Mouse (Mus musculus) cerebellum, postnatal 14 days (tissue): ENCODE measurements around the gene Nr1d2.
A peak's percentile ranks its signal among the peaks of the same experiment; 100 is the strongest.
"Not testable (repeated sequence)": the region's sequence is repeated elsewhere in the genome, so short reads cannot be mapped to it uniquely, and the experiment has no call there.

Source experiments
- DNase-seq, 2 experiments: peaks; one replicate each; pipeline ENCODE4 v3.0.0; 2021; ENCODE audit warnings: mixed read lengths in 2 of 2

Gene Nr1d2

DNA sequence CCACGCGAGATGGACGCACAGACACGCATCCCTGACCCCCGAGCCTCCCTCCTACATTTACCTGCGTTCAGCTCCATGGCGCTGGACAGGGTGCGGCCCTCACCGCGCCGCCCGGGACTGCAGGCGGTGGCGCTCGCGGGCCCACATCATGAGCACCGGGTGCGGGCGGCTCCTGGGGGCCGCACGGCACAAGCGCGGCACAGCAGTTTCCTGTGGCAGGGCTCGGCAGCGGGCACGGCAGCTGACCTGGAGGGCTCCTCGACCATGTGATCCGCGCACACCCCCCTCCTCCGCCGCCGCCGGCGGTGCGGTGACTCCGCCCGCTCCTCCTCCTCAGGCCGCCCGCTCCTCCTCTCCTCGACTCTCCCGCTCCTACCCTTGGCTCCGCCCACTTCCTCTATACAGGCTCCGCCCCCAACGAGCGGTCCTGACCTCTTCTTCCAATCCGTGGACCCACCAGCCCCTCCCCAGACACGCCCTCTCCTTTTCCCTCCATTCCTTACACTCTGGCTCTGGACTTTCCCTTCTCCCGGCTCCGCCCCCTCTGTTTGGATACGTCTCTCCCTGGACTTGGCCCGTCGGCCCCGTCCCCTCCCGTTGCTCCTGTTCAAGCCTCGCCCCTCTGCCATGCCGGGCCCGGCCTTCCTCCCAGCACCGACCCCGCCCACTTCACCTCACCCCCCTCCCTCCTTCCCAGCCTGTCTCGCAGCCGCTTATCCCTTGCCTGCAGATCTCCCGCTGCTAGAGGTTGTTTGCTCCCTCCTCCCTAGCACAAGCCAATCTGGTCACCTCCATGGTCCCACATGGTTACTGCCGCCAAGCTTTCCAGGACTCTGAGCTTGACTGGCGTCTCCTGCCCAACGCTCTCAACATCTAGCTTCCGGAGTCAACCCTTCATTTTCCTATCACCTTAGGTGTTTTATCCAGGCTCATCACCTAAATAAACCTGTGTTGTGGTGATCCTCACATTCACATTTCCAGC, at the start of gene Nr1d2:
Nr1d2 (minus strand) TSS at position 378 of the 982 bp plus-strand sequence.
- peak; percentile 99 for DNase-seq

DNA sequence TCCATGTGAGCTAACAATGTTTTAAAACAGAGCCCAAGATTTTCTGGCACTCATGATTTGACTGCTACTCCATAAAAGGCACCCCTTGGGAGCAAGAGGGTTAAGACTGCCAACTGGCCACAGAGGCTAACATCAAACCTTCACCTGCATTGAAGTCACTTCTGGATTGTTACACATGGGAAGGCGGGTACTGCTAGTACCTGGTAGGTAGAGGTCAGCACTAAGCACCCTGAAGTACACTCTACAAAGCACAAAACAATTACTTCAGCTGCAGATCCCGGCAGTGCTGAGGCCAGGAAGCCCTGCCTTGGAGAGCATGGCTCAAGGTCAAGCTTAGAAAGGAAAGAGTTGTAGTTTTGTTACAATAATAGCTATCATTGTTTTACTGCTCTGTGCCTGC, 48.5 kb upstream of the Nr1d2 start:
- DNase-seq = no peak

DNA sequence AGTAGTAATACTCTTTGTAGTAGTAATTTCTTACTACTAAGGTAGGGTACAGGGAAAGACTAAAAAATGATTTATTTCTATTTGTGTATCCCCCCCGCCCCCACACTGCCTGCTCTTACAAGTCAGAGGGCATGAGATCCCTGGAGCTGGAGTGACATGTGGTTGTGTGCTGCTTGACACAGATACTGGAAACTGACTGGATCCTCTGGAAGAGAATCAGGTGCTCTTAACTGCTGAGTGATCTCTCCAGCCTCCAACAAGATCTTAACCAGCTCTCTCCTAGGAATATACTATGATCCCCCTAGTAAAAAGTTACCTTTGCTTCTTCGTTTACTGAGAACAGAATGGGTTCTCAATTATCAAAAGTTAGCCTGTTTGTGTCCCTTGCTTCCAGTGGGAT, 47.5 kb upstream of the Nr1d2 start:
- no peak for DNase-seq

DNA sequence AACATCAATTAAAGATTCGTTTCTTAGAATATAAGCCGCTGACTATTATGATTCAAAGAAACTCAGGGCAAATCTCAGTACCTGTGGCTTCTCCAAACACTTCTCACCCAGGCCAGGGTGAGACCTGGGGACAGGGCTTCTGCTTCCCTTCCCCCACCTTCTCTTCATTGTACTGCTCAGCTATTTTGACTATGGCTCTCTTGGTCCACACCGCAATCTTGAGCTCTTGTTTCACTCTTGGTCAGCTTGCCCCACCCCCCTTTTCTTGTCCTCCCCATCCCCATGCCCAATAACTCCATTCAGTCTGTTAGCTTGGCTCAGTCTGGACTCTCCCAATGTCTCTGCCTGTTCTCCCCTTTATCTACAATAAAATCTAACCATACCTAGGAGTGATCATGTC, 46.5 kb upstream of the Nr1d2 start:
- DNase-seq = no peak

DNA sequence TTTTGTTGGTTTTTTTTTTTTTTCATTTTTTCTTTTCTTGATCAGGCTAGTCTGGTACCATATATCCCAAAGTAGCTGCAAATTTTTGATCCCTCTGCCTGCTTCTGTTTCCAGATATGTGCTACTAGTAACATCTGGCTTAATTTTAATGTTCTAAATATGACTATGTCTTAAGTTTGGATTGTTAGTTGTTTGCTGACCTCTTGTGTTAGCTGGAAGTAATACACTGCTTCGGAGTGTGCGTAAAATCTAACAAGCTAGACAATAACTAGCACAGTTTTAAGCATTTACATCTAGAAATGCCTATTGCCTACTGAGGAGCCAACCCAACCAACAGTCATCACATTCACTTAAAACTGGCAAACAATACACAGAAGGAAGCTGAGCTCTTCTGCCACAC, 45.7 kb upstream of the Nr1d2 start:
- peak in 1 of 2 experiments; percentile 35 for DNase-seq

DNA sequence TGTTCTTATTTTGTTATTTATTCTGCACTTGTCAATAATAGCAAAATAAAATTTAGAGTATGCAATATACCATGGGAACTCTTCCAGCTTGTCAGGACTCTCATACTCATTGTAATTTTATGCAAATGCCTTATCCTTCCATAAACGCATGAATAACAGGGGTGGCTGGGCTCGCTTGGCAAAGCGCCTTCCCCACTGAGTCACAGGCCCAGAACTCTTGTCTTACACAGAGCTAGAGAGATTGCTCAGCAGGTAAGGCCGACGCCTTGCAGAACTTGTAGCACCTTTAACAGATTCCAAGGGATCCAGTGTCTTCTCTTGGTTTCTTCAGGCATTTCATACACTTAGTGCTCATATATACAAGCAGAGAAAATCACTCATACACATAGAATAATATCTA, 41.4 kb upstream of the Nr1d2 start:
- DNase-seq = no peak

DNA sequence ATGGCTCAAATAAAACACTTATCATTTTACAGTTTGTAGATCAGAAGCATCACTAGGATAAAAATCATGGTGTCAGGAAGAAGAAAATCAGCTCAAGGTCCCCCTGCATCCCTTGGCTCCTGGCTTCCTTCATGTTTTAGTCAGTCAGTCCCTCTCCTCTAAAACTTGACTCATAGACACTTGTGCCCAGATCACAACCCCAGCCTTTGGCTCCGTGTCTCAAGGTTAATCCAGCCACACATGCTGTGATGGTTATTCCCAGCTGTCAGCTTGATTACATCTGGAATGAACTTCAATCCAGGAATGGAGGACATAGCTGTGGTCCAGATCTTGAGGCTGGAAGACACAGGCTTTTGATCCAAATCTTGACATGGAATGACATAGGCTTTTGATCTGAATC, 35.6 kb upstream of the Nr1d2 start:
- no peak for DNase-seq

DNA sequence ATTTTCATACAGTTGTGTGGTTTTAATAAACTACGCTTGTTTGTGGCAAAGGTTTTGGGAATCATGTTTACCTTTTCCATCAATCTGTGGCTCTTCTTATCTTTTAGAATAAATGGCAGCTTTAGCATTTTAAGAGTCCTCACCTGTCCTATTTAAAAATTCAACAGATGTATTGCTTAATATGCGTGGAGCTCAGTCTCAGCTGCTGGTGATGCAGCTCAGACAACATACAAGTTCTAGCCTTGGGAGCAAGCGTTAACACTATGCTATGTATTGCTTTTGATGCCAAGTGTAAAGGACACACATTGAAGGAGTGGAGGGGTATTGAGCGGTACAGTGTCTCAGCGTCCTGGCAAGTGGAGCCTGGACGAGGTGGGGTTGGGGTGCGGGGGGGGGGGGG, 32.7 kb upstream of the Nr1d2 start:
- peak; percentile 9 to 19 for DNase-seq

DNA sequence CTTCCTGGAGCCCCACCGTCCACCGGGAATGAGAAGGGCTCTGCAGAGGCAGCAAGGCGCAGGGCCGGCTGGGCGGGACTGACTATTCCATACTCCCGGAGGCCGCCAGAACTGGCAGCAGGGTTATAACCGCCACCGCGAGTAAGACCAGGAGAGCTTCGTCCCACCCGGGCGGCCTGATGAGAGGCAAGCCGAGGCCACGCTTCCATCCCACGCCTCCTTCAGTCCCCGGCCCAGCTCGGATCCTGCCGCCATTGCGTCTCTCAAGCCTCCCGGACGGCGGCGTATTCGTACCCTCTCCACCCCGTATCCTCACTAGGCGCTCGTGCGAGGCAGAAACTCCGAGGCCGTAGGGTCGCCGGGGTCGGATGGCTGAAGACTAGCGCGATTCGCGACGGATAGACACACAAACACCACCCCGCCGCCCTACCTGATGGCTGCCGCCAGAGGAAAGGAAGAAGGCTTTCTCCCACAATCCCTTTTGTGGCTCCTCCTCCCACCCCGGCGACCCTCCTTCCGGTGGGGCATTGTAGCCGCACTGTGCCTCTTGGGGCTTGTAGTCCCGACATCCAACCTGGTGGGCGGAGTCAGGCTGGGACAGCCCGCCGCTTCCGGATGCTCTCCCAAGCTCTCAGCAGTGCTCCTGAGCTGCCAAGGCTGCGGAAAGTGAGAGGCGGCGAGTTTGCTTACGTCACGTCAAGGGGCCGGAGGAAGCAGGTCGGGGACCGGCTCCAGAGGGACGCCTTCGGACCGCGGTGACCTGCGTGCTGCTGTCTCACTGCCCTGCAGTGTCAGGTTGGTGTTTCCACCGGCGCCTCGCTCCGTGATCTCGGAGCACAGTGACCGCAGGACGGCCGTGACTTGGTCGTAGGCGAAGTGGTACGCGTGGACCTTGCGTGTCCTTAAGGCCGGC, 31.9 kb upstream of the Nr1d2 start, which contains the start of the genes Nkiras1 and Rpl15:
Nkiras1 (plus strand) TSS at position 608 of the 913 bp plus-strand sequence.
Rpl15 (minus strand) TSS at position 863 of the 913 bp plus-strand sequence.
- peak; percentile 99 for DNase-seq

DNA sequence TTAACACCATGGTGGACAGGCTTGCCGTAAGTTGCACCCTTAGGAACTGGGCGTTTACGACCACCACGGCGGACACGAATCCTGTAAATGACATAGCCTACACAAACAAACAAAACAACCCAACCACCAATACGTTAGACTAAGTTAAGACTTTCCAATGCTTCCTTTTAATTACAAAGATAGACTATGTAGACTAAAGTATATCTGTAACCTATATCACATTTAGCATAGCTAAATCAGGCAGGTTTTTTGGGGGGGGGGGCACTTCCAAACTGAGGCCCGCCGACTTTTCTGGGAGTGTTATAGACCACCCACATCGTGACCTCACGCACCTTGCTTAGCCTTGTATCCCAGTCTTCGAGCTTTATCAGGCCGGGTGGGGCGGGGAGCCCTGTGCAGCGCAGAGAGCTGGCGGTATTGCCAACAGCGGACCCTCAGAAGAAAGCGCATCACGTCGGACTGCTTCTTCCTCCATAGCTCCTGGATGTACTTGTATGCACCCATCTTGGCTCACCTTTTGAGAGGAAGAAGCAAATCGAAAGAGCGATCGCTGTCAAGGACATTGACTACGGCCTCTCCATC, 31.1 kb upstream of the Nr1d2 start:
- DNase-seq = peak in 1 of 2 experiments; percentile 11

DNA sequence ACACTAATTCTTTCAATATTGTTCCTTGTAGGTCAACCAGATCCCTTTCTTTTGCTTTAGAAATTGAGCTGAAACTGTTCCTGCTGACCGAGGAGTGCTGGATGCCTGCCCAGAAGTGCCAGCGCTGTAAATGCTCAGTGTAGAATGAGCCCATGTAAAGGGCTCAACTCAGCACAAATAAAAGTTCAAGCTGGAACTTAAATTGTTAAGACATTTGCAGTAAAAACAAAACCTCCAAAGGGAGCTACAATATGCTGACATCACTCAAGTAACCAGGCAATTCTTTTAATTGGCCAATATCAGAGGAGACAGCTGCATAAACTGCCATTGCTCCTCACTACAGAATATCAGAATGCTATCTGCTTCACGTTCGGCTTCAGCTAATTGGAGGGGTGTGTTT, 24.5 kb upstream of the Nr1d2 start:
- peak; percentile 65 to 71 for DNase-seq

DNA sequence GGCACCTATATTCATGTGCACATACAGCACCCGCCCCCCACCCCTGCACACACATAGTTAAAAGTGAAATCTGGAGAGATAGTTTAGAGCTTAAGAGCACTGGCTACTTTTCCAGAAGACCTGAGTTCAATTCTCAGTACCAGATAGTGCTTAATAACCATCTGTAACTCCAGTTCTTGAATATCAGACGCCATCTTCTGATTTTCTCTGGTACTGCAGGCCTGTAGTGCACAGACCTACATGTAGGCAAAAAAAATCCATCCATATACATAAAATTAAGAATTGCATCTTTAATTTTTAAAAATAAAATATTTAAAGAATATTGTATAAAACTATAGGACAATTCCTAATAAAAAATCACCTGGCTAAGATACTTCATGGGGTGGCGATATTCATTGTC, 22.3 kb upstream of the Nr1d2 start:
- no peak for DNase-seq

DNA sequence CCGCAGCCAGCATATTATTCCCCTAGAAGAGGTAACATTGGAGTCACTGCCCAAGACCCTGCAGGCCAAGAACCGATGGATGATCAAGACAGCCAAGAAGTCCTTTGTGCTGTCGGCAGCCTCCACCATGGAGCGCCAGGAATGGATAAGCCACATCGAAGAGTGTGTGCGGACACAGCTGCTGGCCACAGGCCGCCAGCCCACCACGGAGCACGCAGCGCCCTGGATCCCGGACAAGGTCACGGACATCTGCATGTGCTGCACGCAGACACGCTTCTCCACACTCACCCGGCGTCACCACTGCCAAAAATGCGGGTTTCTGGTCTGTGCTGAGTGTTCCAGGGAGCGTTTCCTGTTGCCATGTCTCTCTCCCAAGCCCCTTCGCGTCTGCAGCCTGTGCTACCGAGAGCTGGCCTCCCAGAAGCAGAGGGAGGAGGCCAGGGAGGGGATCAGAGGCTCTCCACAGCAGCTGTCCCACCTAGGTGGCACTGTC, 3.8 kb upstream of the Nr1d2 start:
- no peak for DNase-seq

DNA sequence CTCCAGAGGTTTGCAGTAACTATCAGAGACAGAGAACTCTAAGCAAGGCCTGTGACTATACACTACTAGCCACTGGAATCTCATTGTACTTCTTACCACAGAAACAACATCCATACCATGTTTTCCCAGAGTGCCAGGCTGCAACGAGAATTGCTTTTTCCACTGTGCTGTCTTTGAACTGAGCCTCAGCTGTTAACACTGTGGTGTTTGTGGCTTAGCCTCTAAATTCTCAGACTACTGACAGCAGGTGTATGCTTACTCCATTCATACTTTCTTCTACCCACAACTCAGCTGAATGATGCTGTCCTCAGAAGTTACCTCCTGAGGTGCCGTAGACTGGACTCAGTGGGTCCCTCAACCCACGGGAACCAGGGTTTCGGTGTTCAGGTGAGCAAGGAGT, 2.9 kb upstream of the Nr1d2 start:
- DNase-seq = no peak

DNA sequence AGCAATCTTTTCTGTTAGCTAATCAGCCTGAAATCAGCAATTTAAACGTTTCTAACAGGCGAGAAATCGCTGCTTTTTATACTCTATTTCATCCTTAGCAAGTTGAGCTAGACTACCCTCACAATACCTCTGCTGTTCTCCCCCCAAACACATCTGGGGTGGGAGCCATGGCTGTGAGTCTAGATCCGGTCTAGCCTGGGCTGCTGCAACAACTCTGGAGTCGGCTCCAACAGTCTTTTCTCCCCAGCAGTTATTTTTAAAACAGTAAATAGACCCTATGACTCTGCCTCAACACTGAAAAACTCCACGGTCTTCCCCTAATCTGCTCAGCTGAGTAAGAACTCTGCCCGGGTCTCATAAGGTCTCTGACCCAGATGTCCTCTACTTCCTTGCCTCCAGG, 1.2 kb upstream of the Nr1d2 start:
- no peak for DNase-seq

DNA sequence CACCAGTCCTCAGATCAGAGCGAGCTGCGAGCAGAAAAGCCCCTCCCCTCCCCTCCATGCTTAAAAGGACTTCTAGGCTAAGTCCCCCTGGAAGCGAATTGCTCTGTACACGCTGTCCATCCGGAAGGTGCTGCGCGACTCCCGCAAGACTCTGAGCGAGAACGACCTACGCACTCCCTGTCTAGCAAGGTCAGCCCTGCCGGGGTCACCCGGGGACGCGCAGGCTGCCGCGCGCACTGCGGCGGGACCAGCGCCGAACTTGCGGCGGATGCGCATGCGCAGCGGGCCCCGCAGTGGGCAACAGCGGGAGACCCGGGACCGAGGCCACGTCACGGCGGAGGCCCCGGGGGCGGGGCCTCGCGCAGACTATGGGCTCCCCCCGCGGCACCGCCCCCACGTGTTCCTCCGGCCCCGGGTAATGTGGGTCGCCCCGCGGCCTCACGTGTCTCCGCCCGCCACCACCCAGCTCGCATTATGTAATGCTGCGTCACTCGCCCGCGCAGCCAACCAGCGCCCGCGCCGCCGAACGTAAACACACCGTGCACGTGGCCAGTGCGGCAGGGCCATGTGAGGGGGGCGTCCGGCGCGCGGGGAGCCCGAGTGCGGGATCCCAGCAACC, 687 bp downstream of the Nr1d2 start:
- peak; percentile 99 for DNase-seq

DNA sequence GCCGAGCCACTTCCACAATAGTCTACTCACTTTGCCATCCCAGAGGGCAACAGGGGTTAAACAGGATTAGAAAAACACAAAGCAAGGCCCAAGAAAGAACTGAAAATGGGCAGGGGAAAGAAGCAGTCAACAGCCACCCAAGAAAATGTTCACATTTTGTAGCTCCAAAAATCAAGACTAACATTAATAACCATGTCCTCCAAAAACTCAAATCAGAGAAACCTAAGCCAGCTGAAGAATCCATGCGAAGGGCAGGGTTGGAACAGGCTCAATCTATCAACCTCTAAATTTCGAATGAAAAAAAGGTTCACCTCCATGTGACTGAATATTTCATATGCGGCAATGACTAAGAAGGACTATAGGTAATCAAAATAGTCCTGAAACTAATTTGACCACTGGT, 1.5 kb downstream of the Nr1d2 start:
- no peak for DNase-seq

DNA sequence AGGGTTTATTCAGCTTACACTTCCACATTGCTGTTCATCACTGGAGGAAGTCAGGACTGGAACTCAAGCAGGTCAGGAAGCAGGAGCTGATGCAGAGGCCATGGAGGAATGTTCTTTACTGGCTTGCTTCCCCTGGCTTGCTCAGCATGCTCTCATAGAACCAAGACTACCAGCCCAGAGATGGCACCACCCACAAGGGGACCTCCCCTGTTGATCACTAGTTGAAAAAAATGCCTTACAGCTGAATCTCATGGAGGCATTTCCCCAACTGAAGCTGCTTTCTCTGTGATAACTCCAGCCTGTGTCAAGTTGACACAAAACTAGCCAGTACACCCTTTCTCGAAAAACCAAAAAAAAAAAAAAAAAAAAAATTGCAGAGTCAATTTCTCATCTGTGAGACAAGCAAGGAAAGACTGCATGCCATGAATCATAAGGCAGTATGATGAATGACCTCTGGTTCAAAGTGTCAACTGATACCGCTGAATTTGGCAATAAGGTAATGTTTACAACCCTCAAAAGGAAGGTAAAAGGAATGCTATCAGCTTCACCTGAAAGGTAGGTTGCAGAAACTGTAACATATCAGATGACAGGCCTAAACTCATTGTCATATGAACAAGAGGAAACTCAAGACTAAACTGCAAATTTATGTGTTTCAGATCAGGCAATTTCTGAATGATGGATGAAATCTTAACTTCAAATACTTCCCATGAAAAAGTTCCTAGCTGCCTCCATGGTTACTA, 2.3 kb downstream of the Nr1d2 start:
- DNase-seq = not testable (repeated sequence)

DNA sequence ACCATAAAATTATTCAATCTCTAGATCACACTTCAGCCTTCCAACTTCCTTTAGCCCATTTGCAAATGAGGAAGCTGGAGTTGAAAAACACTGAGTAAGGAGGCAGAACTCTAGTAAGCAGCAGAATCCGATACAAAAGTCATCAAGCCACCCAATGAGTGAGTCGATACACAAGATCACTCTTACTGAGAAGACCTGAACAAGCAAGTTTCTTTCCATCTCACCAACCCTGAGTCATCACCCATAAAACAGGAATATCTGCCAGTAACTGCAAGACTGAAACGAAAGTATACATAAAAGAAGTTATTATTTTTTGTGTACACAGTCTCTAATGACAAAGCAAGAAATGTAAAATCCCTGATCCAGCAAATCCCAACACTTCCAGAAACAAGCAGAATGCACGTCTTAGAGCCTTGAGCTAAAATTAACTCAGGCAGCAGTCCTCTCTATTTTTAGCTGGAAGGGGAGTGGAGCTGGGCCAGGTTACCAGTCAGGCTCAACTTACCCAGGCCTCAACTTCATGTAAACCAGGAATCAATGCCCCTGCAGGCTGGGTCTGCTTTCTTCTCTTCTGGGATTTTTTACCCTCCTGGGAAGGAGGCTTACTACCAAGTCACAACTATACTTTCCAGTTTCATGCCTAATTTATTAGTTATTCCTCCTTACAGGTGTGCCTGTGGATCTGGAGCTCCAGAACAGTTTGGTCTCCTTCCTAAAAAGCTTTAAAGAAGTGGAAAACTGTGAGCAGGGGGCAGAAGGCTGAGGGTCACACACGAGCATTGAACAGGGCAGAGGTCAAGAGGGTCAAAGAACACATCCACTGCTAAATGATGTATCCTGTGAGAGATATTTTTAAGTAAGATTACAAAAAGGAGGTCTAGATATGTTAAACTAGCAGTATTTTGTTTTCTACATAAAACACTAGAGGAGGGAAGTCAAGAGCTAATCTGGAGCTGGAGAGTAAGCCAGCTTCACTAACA, 4.7 kb downstream of the Nr1d2 start:
- DNase-seq = peak in 1 of 2 experiments; percentile 49

DNA sequence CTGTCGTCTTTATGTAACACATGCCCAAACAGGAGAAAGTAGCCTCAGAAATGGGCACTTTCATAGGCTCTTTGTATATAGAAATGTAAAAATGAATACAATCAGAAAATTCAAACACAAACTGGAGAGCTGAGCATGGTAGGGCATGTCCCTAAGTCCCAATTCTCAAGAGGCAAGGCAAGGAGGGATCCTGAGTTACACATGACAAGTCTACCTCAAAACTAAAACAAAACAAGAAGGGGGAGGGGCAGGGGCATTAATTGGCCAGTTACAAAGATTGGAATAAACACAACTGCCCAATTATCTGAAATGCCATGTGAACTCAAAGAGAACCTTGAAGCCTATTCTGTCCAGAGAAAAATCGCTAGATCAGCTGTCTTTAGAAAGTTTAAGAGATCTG, 5.9 kb downstream of the Nr1d2 start:
- DNase-seq = no peak
